Mouse (Mus musculus): Measurements from ENCODE around the gene Sema3g. TPM values are rescaled to one million over a fixed set of nuclear protein-coding genes. Genes with fewer than 3 reads are reported as not detected.

Sema3g gene
- polyA plus RNA-seq, 1 experiment from 2014 or later, result 3.8 TPM

GRCm38 (mm10) chr14:31212499-31212898, 5.2 kb upstream of the Sema3g start:
- H3K9me3 ChIP-seq (replicated peaks), result no peaks in the 10 kb centered on the region
- H3K4me3 ChIP-seq (replicated peaks), result no peak overlapping the region
- no peak overlapping the region for H3K9ac ChIP-seq
- H3K27me3 ChIP-seq, result no peaks in the 10 kb centered on the region
- H3K36me3 ChIP-seq, result no peaks in the 10 kb centered on the region
- no peak overlapping the region for H3K27ac ChIP-seq
- no peak for ATAC-seq (replicated peaks; ENCODE audit: low FRiP score)
- WGBS, result 78% methylated on average over 3 of the region's 3 CpGs
- peaks cover 9% of the 10 kb centered on the region for H3K4me1 ChIP-seq
- H3K4me2 ChIP-seq, result no peak overlapping the region

DNA sequence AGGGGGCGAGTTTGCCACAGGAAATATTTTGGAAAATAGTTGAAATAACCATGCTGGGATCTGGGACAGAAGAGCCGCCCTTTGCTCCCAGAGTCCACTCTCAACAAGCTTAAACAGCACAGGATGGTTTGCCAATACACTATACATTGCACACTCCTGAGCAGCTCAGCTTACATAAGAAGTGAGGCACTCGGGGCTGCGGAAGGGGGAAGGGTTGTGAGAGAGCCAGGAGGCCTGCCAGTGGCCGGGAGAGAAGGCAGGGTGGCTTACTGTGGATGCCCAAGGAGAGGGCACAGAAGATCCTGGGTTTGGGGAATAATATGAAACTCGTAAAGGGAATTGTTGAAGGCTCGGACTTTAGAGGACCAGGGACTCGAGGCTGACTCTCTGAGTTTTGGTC, 3.8 kb upstream of the Sema3g start:
- Histone ChIP-seq H3K9ac (no peak overlapping the region), H3K27ac (no peak overlapping the region), H3K27me3 (no peaks in the 10 kb centered on the region), H3K4me3 (replicated peaks) (no peak overlapping the region), H3K9me3 (replicated peaks) (no peaks in the 10 kb centered on the region), H3K4me2 (no peak overlapping the region), H3K36me3 (no peaks in the 10 kb centered on the region), H3K4me1 (peaks cover 14% of the 10 kb centered on the region)
- ATAC-seq (replicated peaks; ENCODE audit: low FRiP score), result no peak
- WGBS, result 68% methylated on average over 8 of the region's 8 CpGs

DNA sequence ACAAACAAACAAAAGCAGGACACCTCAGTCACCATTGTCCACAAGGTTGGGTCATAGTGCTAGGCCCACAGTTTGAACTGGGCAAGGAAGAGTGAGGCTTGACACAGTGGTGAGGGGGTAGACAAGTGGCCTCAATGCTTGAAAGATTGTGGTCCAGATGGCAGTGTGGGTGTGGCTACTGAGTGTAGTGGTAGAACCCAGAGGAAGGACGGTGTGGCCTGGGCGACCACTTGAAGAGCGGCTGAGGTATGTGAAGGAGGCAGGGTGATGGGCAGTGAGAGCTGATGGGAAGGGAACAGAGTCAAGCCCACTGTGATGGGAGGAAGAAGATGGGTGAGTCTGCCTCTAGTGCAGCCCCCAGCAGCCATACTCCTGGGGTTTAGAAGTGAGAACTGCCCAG, 3.0 kb upstream of the Sema3g start:
- H3K4me1 ChIP-seq, result peaks cover 14% of the 10 kb centered on the region
- no peaks in the 10 kb centered on the region for H3K9me3 ChIP-seq (replicated peaks)
- H3K36me3 ChIP-seq, result no peaks in the 10 kb centered on the region
- no peak overlapping the region for H3K4me2 ChIP-seq
- no peak overlapping the region for H3K27ac ChIP-seq
- no peaks in the 10 kb centered on the region for H3K27me3 ChIP-seq
- no peak overlapping the region for H3K4me3 ChIP-seq (replicated peaks)
- 79% methylated on average over 3 of the region's 3 CpGs for WGBS
- no peak for ATAC-seq (replicated peaks; ENCODE audit: low FRiP score)
- no peak overlapping the region for H3K9ac ChIP-seq

DNA sequence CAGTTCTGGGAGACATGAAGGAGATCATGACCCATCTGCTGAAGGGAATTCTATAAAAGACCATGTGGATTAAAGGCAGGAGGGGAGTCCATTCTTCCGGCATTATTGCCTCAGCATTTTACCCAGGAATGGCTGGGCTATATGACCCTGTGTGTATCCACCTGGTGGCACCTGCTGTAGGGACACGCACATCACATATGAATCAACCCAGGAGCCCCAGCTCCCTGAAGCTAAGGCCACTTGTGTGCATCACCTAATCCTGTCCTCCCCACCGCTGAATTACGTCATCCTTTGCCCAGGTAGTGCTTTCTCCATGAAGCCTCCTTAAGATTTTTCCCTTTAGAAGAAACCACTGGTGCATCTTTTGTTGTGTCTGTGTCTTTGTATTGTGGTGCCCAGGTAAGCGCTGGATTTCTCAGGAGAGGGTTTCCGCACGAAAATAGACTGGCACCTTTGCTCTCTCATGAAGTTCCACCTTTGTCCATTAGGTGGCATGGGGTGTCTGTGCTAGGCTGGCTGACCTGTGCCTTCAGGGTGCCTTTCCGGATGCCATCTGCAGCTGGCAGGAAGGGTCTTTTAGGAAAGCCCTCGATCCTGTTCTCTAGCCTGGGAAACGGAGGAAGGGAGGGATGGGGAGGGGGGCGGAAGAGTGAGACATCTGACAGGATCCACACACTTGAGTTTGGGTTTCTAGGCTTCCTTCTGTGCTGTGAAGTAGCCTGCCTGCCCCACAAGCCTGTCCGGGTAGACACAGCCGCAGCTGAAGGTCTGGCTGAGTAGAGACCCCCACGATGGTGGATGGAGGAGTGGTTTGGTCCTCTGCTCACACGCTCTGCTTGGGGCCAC, 2.3 kb upstream of the Sema3g start:
- no peaks in the 10 kb centered on the region for H3K36me3 ChIP-seq
- ATAC-seq (replicated peaks; ENCODE audit: low FRiP score), result peak; percentile 41; the same call in 1 of the 2 replicates
- peak overlapping the region; percentile 48; the same call in 1 of the 2 replicates for H3K27ac ChIP-seq
- 30% methylated on average over 15 of the region's 15 CpGs for WGBS
- no peaks in the 10 kb centered on the region for H3K27me3 ChIP-seq
- H3K4me2 ChIP-seq, result 0 out of 2 replicates have a peak overlapping the region, but pooled peaks have one; percentile 4
- no peak overlapping the region for H3K4me3 ChIP-seq (replicated peaks)
- no peak overlapping the region for H3K9ac ChIP-seq
- no peaks in the 10 kb centered on the region for H3K9me3 ChIP-seq (replicated peaks)
- H3K4me1 ChIP-seq, result peaks cover 14% of the 10 kb centered on the region

GRCm38 (mm10) chr14:31216846-31217245, 814 bp upstream of the Sema3g start, which contains the start of gene Nisch:
Nisch (minus strand) TSS chr14:31216946.
- H3K4me3 ChIP-seq (replicated peaks), result peak within 1 kb of the TSS; percentile 21
- WGBS, result 73% methylated on average over 2 of the region's 2 CpGs
- no peak for ATAC-seq (replicated peaks; ENCODE audit: low FRiP score)

DNA sequence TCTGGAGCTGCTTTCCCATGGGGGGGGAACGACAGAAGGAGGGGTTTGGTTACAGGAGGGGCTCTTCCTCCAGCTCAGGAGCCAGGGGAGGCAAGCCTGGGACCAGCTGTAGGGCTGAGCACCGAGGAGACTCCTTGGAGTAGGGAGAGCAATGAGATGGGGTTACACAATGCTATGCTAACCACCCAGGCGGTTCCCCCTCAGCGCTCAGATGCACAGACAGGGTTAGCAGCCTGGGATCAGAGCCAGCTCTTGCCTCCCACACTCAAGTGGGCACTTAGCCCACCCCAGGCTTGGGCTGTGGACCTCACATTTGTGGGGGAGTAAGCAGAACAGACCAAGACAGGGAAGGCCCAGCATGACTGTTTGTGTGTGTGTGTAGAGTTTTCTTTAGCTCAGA, 9.3 kb downstream of the Sema3g start:
- Histone ChIP-seq H3K36me3 (no peaks in the 10 kb centered on the region), H3K27ac (peak overlapping the region; percentile 89), H3K9me3 (replicated peaks) (no peaks in the 10 kb centered on the region), H3K4me2 (no peak overlapping the region), H3K9ac (no peak overlapping the region), H3K4me1 (peaks cover 69% of the 10 kb centered on the region), H3K4me3 (replicated peaks) (no peak overlapping the region), H3K27me3 (no peaks in the 10 kb centered on the region)
- peak; percentile 94 for ATAC-seq (replicated peaks; ENCODE audit: low FRiP score)
- WGBS, result 20% methylated on average over 4 of the region's 4 CpGs

More at GRCm38 (mm10) chr14:31216846-31217245, 814 bp upstream of the Sema3g start, which contains the start of gene Nisch:
- no peaks in the 10 kb centered on the region for H3K36me3 ChIP-seq
- H3K27ac ChIP-seq, result peak within 1 kb of the TSS; percentile 48; the same call in 1 of the 2 replicates
- peak within 1 kb of the TSS; percentile 47 for H3K4me2 ChIP-seq
- H3K9ac ChIP-seq, result 0 out of 2 replicates have a peak within 1 kb of the TSS, but pooled peaks have one; percentile 9
- no peaks in the 10 kb centered on the region for H3K9me3 ChIP-seq (replicated peaks)
- no peaks in the 10 kb centered on the region for H3K27me3 ChIP-seq
- peaks cover 14% of the 10 kb centered on the region for H3K4me1 ChIP-seq

DNA sequence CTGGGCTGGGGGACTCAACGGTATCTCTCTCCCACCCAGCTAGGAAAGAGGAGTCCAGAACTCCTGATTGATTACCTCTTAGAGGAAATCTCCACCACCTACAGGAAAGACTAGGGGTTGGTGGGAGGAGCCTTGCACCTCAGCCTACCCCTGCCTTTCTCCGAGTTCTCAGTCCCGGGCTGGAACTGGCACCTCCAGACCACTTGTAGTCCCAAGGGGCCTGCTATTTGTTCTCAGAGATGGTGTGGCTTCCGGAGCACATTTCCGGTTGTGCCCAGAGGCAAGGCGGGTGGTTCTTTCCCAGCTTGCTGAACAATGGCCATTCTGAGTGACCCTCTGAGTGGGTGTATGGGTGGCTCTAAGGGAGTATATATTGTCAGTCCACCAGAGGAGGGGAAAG, 10.6 kb downstream of the Sema3g start:
- ATAC-seq (replicated peaks; ENCODE audit: low FRiP score), result no peak
- Histone ChIP-seq H3K36me3 (no peaks in the 10 kb centered on the region), H3K27ac (peak overlapping the region; percentile 89), H3K27me3 (no peaks in the 10 kb centered on the region), H3K9ac (no peak overlapping the region), H3K4me1 (peaks cover 76% of the 10 kb centered on the region), H3K4me2 (no peak overlapping the region), H3K4me3 (replicated peaks) (no peak overlapping the region), H3K9me3 (replicated peaks) (no peaks in the 10 kb centered on the region)
- 62% methylated on average over 6 of the region's 6 CpGs for WGBS

DNA sequence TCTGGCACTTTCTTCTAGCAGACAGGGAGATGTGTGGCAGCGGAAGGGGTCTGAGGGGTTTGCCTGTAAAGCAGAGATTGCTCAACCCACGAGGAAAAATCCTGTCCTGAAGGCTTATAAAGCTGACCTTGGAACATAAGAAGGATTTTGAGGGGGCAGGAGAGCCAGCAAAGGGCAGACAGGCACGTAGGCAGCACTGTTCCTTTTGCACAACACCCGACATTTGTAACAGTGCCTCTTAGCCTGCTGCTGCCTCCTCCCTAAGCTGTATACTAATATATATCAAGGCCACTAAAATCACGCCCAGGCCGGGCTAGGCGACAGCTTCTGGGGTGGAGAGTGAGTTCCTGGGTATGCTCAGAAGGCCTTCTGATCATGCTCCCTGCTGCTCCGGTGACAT, 12.8 kb downstream of the Sema3g start:
- Histone ChIP-seq H3K9ac (no peak overlapping the region), H3K4me1 (peaks cover 78% of the 10 kb centered on the region), H3K4me2 (no peak overlapping the region), H3K4me3 (replicated peaks) (no peak overlapping the region), H3K9me3 (replicated peaks) (no peaks in the 10 kb centered on the region), H3K36me3 (no peaks in the 10 kb centered on the region), H3K27me3 (no peaks in the 10 kb centered on the region), H3K27ac (peak overlapping the region; percentile 60)
- WGBS, result 51% methylated on average over 8 of the region's 8 CpGs
- ATAC-seq (replicated peaks; ENCODE audit: low FRiP score), result no peak

DNA sequence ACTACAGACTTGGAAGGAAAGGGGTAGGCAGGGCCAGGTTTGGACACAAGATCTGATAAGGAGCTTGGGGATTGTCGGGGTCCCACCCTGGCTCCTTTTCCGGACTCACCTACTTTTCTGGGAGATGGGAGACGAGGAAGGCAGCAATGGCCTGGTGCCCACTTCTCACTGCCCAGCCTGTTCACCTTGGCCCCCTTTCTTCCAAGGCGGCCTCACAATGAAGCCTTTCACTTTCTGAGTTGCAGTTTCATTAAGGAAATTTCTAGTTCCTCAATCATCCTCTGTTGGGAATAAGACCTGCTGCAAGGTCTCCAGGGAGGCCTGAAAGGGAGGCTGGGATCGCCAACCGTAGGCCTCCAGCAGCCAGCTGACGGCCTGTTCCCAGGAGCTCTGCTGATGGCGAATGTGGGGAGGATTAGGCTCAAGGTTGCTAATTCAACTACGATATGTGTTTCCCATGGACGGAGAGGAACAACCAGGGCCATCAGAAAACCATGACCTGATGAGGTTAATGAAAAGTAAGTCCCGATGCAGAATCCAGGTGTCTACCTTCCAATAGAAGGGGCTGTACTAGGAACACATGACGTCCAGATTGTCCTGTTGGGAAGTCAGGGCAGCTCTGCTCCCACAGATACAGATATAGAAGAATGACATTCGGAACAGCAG, 14.9 kb downstream of the Sema3g start:
- WGBS, result 75% methylated on average over 13 of the region's 13 CpGs
- Histone ChIP-seq H3K27ac (peak overlapping the region; percentile 60; the same call in 1 of the 2 replicates), H3K9me3 (replicated peaks) (no peaks in the 10 kb centered on the region), H3K4me2 (no peak overlapping the region), H3K4me3 (replicated peaks) (no peak overlapping the region), H3K36me3 (no peaks in the 10 kb centered on the region), H3K4me1 (peaks cover 60% of the 10 kb centered on the region), H3K9ac (no peak overlapping the region), H3K27me3 (no peaks in the 10 kb centered on the region)
- ATAC-seq (replicated peaks; ENCODE audit: low FRiP score), result no peak

DNA sequence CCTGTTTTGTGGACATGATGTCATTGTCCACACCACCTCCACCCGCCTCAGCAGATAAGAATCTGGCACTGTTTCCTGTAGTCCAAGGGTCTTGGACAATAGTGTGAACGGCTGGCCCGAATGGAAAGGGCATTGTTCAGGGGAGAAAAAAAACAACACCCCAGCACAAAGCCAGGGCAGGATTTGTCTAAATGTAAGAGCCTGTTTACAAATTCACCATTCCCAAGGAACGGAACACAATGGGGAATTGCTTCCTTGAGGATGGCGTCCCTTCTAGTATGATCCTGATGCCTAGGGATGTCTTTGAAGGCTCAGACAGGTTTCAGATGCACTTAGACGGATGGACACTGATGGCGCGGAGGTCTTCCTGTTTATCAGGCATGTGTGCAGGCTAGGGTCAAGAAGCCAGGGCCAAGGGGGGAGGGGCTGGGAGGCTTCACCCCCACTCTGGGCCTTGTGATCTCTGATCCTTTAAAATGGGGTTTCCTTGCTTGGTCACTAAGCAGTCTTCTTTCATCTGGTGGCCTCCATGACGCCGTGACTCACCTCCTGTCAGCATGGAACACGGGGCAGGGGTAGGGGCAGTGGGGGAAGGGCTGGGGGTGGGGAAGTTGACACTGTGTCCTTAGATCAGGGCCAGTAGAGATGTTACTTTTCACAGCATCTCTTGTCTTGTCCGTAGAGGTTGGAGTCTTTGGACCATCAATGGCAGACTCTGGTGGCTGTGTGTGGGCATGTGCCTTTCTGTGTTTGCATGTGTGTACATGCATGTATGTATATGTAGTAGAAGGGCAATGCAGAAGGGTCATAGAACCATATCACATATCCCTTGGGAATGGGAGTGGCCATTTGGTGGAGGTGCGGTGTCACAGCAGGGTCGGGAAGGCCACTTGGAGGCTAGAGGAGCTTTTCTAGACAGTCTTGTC, 15.7 kb downstream of the Sema3g start:
- Histone ChIP-seq H3K4me1 (peaks cover 52% of the 10 kb centered on the region), H3K9ac (no peak overlapping the region), H3K36me3 (no peaks in the 10 kb centered on the region), H3K4me2 (no peak overlapping the region), H3K27ac (peak overlapping the region; percentile 64), H3K27me3 (no peaks in the 10 kb centered on the region), H3K9me3 (replicated peaks) (no peaks in the 10 kb centered on the region), H3K4me3 (replicated peaks) (no peak overlapping the region)
- 0 out of 2 replicates have a peak, but pooled peaks have one; percentile 20 for ATAC-seq (replicated peaks; ENCODE audit: low FRiP score)
- WGBS, result 69% methylated on average over 14 of the region's 14 CpGs

- no peak overlapping the region for H3K9ac ChIP-seq
- 21% methylated on average over 11 of the region's 11 CpGs for WGBS
- H3K4me1 ChIP-seq, result peaks cover 45% of the 10 kb centered on the region
- no peaks in the 10 kb centered on the region for H3K9me3 ChIP-seq (replicated peaks)
- 0 out of 2 replicates have a peak, but pooled peaks cover 6% of the 10 kb centered on the region for H3K36me3 ChIP-seq
- 0 out of 2 replicates have a peak, but pooled peaks have one; percentile 30 for ATAC-seq (replicated peaks; ENCODE audit: low FRiP score)
- no peaks in the 10 kb centered on the region for H3K27me3 ChIP-seq
- no peak overlapping the region for H3K4me3 ChIP-seq (replicated peaks)
- peak overlapping the region; percentile 64 for H3K27ac ChIP-seq
- H3K4me2 ChIP-seq, result no peak overlapping the region
Measured at GRCm38 (mm10) chr14:31233996-31234591, 16.4 kb downstream of the Sema3g start.
